Mouse (Mus musculus): ENCODE data around the gene C1galt1c1. TPM values are rescaled to one million over a fixed set of nuclear protein-coding genes. Genes with fewer than 3 reads are reported as not detected.
A peak's percentile ranks its signal among the peaks of the same experiment; 100 is the strongest.

The C1galt1c1 gene
- polyA plus RNA-seq, 1 experiment from 2014 or later, result 29.3 TPM

- Histone ChIP-seq H3K4me1 (ENCODE audit: control insufficient read depth in 2 of 2, insufficient read depth in 2 of 2, low read length in 2 of 2) (no peaks in the 10 kb centered on the region), H3K27me3 (ENCODE audit: control insufficient read depth, insufficient read depth, low read length) (no peaks in the 10 kb centered on the region), H3K9me3 (ENCODE audit: control insufficient read depth, low read length) (no peaks in the 10 kb centered on the region), H3K9ac (ENCODE audit: low read length) (no peak overlapping the region), H3K27ac (replicated peaks in 1 of 2; ENCODE audit: control insufficient read depth in 1 of 2, insufficient read depth in 1 of 2, low read depth in 2 of 2, low read length in 2 of 2) (no peak overlapping the region), H3K4me3 (ENCODE audit: control insufficient read depth in 1 of 2, insufficient read depth in 1 of 2, low read depth in 1 of 2, low read length in 2 of 2) (no peak overlapping the region), H3K36me3 (ENCODE audit: control insufficient read depth, insufficient read depth, low read length) (no peaks in the 10 kb centered on the region), H3K4me2 (ENCODE audit: low read length) (no peak overlapping the region)
- WGBS, result 72% methylated on average over 3 of the region's 3 CpGs
- no peak for ATAC-seq (ENCODE audit: insufficient number of reproducible peaks, insufficient read depth, low FRiP score, low read depth)
Measured at GRCm38 (mm10) chrX:38591749-38592148, 43.1 kb downstream of the C1galt1c1 start.

GRCm38 (mm10) chrX:38589827-38590226 is 45.1 kb downstream of the C1galt1c1 start:
- no peak for ATAC-seq (ENCODE audit: insufficient number of reproducible peaks, insufficient read depth, low FRiP score, low read depth)
- no peaks in the 10 kb centered on the region for H3K4me1 ChIP-seq (ENCODE audit: control insufficient read depth in 2 of 2, insufficient read depth in 2 of 2, low read length in 2 of 2)
- H3K36me3 ChIP-seq (ENCODE audit: control insufficient read depth, insufficient read depth, low read length), result no peaks in the 10 kb centered on the region
- no peak overlapping the region for H3K9ac ChIP-seq (ENCODE audit: low read length)
- H3K4me3 ChIP-seq (ENCODE audit: control insufficient read depth in 1 of 2, insufficient read depth in 1 of 2, low read depth in 1 of 2, low read length in 2 of 2), result no peak overlapping the region
- WGBS, result 29% methylated on average over 4 of the region's 4 CpGs
- H3K9me3 ChIP-seq (ENCODE audit: control insufficient read depth, low read length), result no peaks in the 10 kb centered on the region
- H3K4me2 ChIP-seq (ENCODE audit: low read length), result no peak overlapping the region
- H3K27ac ChIP-seq (replicated peaks in 1 of 2; ENCODE audit: control insufficient read depth in 1 of 2, insufficient read depth in 1 of 2, low read depth in 2 of 2, low read length in 2 of 2), result peak overlapping the region; percentile 53 to 59; a peak in 3 of 4 replicates
- H3K27me3 ChIP-seq (ENCODE audit: control insufficient read depth, insufficient read depth, low read length), result no peaks in the 10 kb centered on the region

GRCm38 (mm10) chrX:38583261-38583660 is 51.6 kb downstream of the C1galt1c1 start:
- ATAC-seq (ENCODE audit: insufficient number of reproducible peaks, insufficient read depth, low FRiP score, low read depth), result no peak
- Histone ChIP-seq H3K27me3 (ENCODE audit: control insufficient read depth, insufficient read depth, low read length) (no peaks in the 10 kb centered on the region), H3K36me3 (ENCODE audit: control insufficient read depth, insufficient read depth, low read length) (no peaks in the 10 kb centered on the region), H3K9me3 (ENCODE audit: control insufficient read depth, low read length) (no peaks in the 10 kb centered on the region), H3K4me2 (ENCODE audit: low read length) (no peak overlapping the region), H3K27ac (replicated peaks in 1 of 2; ENCODE audit: control insufficient read depth in 1 of 2, insufficient read depth in 1 of 2, low read depth in 2 of 2, low read length in 2 of 2) (no peak overlapping the region), H3K9ac (ENCODE audit: low read length) (no peak overlapping the region), H3K4me1 (ENCODE audit: control insufficient read depth in 2 of 2, insufficient read depth in 2 of 2, low read length in 2 of 2) (no peaks in the 10 kb centered on the region), H3K4me3 (ENCODE audit: control insufficient read depth in 1 of 2, insufficient read depth in 1 of 2, low read depth in 1 of 2, low read length in 2 of 2) (no peak overlapping the region)

- Histone ChIP-seq H3K27me3 (ENCODE audit: control insufficient read depth, insufficient read depth, low read length) (no peaks in the 10 kb centered on the region), H3K27ac (replicated peaks in 1 of 2; ENCODE audit: control insufficient read depth in 1 of 2, insufficient read depth in 1 of 2, low read depth in 2 of 2, low read length in 2 of 2) (no peak overlapping the region), H3K4me3 (ENCODE audit: control insufficient read depth in 1 of 2, insufficient read depth in 1 of 2, low read depth in 1 of 2, low read length in 2 of 2) (no peak overlapping the region), H3K9ac (ENCODE audit: low read length) (no peak overlapping the region), H3K4me1 (ENCODE audit: control insufficient read depth in 2 of 2, insufficient read depth in 2 of 2, low read length in 2 of 2) (no peaks in the 10 kb centered on the region), H3K9me3 (ENCODE audit: control insufficient read depth, low read length) (no peaks in the 10 kb centered on the region), H3K4me2 (ENCODE audit: low read length) (no peak overlapping the region), H3K36me3 (ENCODE audit: control insufficient read depth, insufficient read depth, low read length) (no peaks in the 10 kb centered on the region)
- WGBS, result 96% methylated on average over 1 of the region's 1 CpGs
- no peak for ATAC-seq (ENCODE audit: insufficient number of reproducible peaks, insufficient read depth, low FRiP score, low read depth)
Measured at GRCm38 (mm10) chrX:38581140-38581539, 53.7 kb downstream of the C1galt1c1 start.

Other genes starting within 250 kb of the C1galt1c1 start
- 181 and 187 TPM in 2 replicates for gene Lamp2, start 178.6 kb downstream of the C1galt1c1 start, polyA plus RNA-seq (2014; fragmentation: Nextera tagmentation; extraction: Ambion mirVana)
- gene Cul4b, start 58.9 kb downstream of the C1galt1c1 start, polyA plus RNA-seq (2014; fragmentation: Nextera tagmentation; extraction: Ambion mirVana), result 20.5 and 21.9 TPM in 2 replicates
- gene Mcts1, start 34.5 kb downstream of the C1galt1c1 start, polyA plus RNA-seq (2014; fragmentation: Nextera tagmentation; extraction: Ambion mirVana), result 53.0 and 62.4 TPM in 2 replicates
- 1.9 and 2.4 TPM in 2 replicates for gene 6030498E09Rik, start 137.6 kb upstream of the C1galt1c1 start, polyA plus RNA-seq (2014; fragmentation: Nextera tagmentation; extraction: Ambion mirVana)

Measured in heart, embryonic 14.5 days (tissue).